Mouse (Mus musculus): ENCODE measurements around the gene Klhl12. TPM values are rescaled to one million over a fixed set of nuclear protein-coding genes. Genes with fewer than 3 reads are reported as not detected.

The Klhl12 gene
- 29.9 and 31.7 TPM in 2 replicates for total RNA-seq (2023)

GRCm38 (mm10) chr1:134454904-134455824 lies at the start of gene Klhl12:
Gene Klhl12 (plus strand): TSS chr1:134455531.

GRCm38 (mm10) chr1:134415168-134415831 lies 40.0 kb upstream of the Klhl12 start, which contains the start of gene Adipor1:
Gene Adipor1 (plus strand): TSS chr1:134415378.

GRCm38 (mm10) chr1:134494428-134495215 lies 39.3 kb downstream of the Klhl12 start, which contains the start of gene Rabif:
Gene Rabif (plus strand): TSS chr1:134494648.

Other genes with a start within 250 kb of the Klhl12 start
- not detected in 2 replicates for gene Adora1, start 220.1 kb upstream of the Klhl12 start, total RNA-seq (2023)
- not detected in 2 replicates for gene Myog, start 165.5 kb upstream of the Klhl12 start, total RNA-seq (2023)
- 6.5 and 8.7 TPM in 2 replicates for gene Ppfia4, start 122.6 kb upstream of the Klhl12 start, total RNA-seq (2023)
- gene Tmem183a, start 93.6 kb upstream of the Klhl12 start, total RNA-seq (2023): 50.6 and 88.1 TPM in 2 replicates
- gene 4933406M09Rik, start 69.6 kb upstream of the Klhl12 start, total RNA-seq (2023): not detected in 2 replicates
- gene Cyb5r1, start 50.0 kb upstream of the Klhl12 start, total RNA-seq (2023): 65.4 and 71.9 TPM in 2 replicates
- gene Adipor1, start 40.2 kb upstream of the Klhl12 start, total RNA-seq (2023): 495 and 609 TPM in 2 replicates
- 17.1 and 18.8 TPM in 2 replicates for gene Rabif, start 39.1 kb downstream of the Klhl12 start, total RNA-seq (2023)
- gene Mgat4e, start 94.2 kb downstream of the Klhl12 start, total RNA-seq (2023): not detected in 2 replicates
- 47.3 and 74.6 TPM in 2 replicates for gene Kdm5b, start 104.6 kb downstream of the Klhl12 start, total RNA-seq (2023)
- not detected in 2 replicates for gene Syt2, start 191.1 kb downstream of the Klhl12 start, total RNA-seq (2023)